In the genomic region with DNA sequence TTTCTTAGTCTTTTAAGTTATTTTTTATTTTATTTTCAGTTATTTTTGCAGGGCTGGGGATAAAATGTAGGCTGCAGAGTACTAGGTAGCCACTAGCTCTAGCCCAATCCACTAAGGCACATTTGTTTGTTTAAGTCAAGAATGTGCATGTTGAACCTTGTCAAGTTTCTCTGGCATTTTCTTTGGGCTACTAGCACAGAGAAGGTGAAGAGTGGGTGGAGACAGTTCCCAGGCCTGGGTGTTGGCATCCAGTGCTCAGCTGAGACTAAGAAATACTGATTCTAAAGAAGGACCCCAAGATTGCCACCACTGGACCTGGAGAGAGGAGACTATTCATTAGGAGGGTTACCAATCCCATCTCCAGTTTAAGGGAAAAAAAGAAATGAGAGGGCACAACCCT, we compare ENCODE assay signal across 33 mouse cellular contexts. TPM values are rescaled to one million over a fixed set of nuclear protein-coding genes. Genes with fewer than 3 reads are reported as not detected.
A peak's percentile ranks its signal among the peaks of the same experiment; 100 is the strongest.
DNase-seq lines count a peak whose midpoint lies in the region; ATAC-seq and TF ChIP-seq lines count a peak whose summit lies in the region.
"Had no signal": no experiment of that assay in that cellular context is flagged by ENCODE, and none has a peak within 500 bp of the region (broad histone marks: within the 10 kb centered on the region; RNA-seq: fewer than 3 reads in every experiment).

No protein-coding gene starts in this region.

- H3K9me3 ChIP-seq in lung, postnatal 0 days (ENCODE audit: low read length), result no peaks in the 10 kb centered on the region
- H3K9me3 ChIP-seq: embryonic facial prominence, embryonic 12.5 days; embryonic facial prominence, embryonic 15.5 days; G1E; heart, embryonic 12.5 days; heart, embryonic 15.5 days; hindbrain, embryonic 10.5 days; hindbrain, embryonic 13.5 days had no signal

- H3K36me3 ChIP-seq in lung, postnatal 0 days (ENCODE audit: insufficient read depth, low read length), result no peaks in the 10 kb centered on the region
- H3K36me3 ChIP-seq: embryonic facial prominence, embryonic 12.5 days; embryonic facial prominence, embryonic 15.5 days; G1E; heart, embryonic 12.5 days; heart, embryonic 15.5 days; hindbrain, embryonic 10.5 days; hindbrain, embryonic 13.5 days had no signal

- H3K27me3 ChIP-seq in lung, postnatal 0 days (replicated peaks; ENCODE audit: insufficient read depth, low read length), result no peaks in the 10 kb centered on the region
- H3K27me3 ChIP-seq: CH12.LX; embryonic facial prominence, embryonic 12.5 days; embryonic facial prominence, embryonic 15.5 days; heart, embryonic 12.5 days; heart, embryonic 15.5 days; hindbrain, embryonic 13.5 days had no signal

- ATAC-seq in lung, postnatal 0 days, result peak; percentile 36
- ATAC-seq: forebrain, embryonic 14.5 days; forebrain, postnatal 0 days; hindbrain, embryonic 16.5 days; Patski had no signal

- no peak overlapping the region for H3K27ac ChIP-seq in lung, postnatal 0 days (ENCODE audit: low read length)
- H3K27ac ChIP-seq: embryonic facial prominence, embryonic 12.5 days; embryonic facial prominence, embryonic 15.5 days; gastrocnemius, adult 2 months; heart, embryonic 15.5 days; hindbrain, embryonic 10.5 days; hindbrain, embryonic 13.5 days had no signal

- H3K4me2 ChIP-seq in lung, postnatal 0 days (replicated peaks; ENCODE audit: low read depth, low read length), result no peak overlapping the region
- H3K4me2 ChIP-seq: embryonic facial prominence, embryonic 12.5 days; embryonic facial prominence, embryonic 15.5 days; heart, embryonic 12.5 days; heart, embryonic 15.5 days; hindbrain, embryonic 13.5 days had no signal

- no peak for TF ChIP-seq POLR2A in lung, adult 2 months (IDR thresholded peaks at IDR 0.05; ENCODE audit: borderline replicate concordance, extremely low read depth, low read depth, low read length)

- H3K9ac ChIP-seq in lung, postnatal 0 days (replicated peaks; ENCODE audit: low read depth), result no peak overlapping the region
- H3K9ac ChIP-seq: embryonic facial prominence, embryonic 12.5 days; embryonic facial prominence, embryonic 15.5 days; forebrain, postnatal 0 days; heart, embryonic 12.5 days; heart, embryonic 15.5 days; hindbrain, embryonic 13.5 days had no signal

- 0 out of 2 replicates have a peak, but pooled peaks have one; percentile 22 for TF ChIP-seq EP300 in lung, postnatal 0 days (IDR thresholded peaks at IDR 0.05)

- H3K4me3 ChIP-seq in lung, adult 2 months (replicated peaks; ENCODE audit: extremely low read depth, low read depth, low read length), result no peak overlapping the region
- H3K4me3 ChIP-seq in lung, postnatal 0 days (ENCODE audit: low read depth, low read length), result no peak overlapping the region
- H3K4me3 ChIP-seq: embryonic facial prominence, embryonic 12.5 days; embryonic facial prominence, embryonic 15.5 days; gastrocnemius, adult 2 months; heart, embryonic 12.5 days; heart, embryonic 15.5 days; hindbrain, embryonic 10.5 days; hindbrain, embryonic 13.5 days had no signal

- no peaks in the 10 kb centered on the region for H3K4me1 ChIP-seq in lung, adult 2 months (ENCODE audit: control insufficient read depth, insufficient read depth, low read length)
- no peaks in the 10 kb centered on the region for H3K4me1 ChIP-seq in lung, postnatal 0 days (ENCODE audit: insufficient read depth, low read depth, low read length)
- H3K4me1 ChIP-seq: embryonic facial prominence, embryonic 12.5 days; embryonic facial prominence, embryonic 15.5 days; heart, embryonic 12.5 days; heart, embryonic 15.5 days; hindbrain, embryonic 10.5 days; hindbrain, embryonic 13.5 days had no signal

- TF ChIP-seq CTCF in lung, adult 2 months (IDR thresholded peaks at IDR 0.05; ENCODE audit: insufficient read depth, low read length), result no peak
- no peak for TF ChIP-seq CTCF in lung, postnatal 0 days (IDR thresholded peaks at IDR 0.05)

- peak; percentile 25 for DNase-seq in lung, adult 2 months
- no peak for DNase-seq in lung, postnatal 14 days
- peak; percentile 59 for DNase-seq in lung, postnatal 0 days (ENCODE audit: low spot score)
- DNase-seq in lung, postnatal 36 days, result peak; percentile 66
- no peak for DNase-seq in right cerebral cortex, postnatal 25 days
- no peak for DNase-seq in layer of hippocampus, postnatal 14 days (ENCODE audit: low spot score in 2 of 2)
- DNase-seq: adrenal gland, postnatal 10 days; adrenal gland, postnatal 36 days; B cell, adult 2 months; cerebellum, adult 18-20 months; cerebellum, adult 9-10 months; cerebellum, postnatal 14 days; forebrain, postnatal 0 days; gastrocnemius, adult 2 months; gastrocnemius, postnatal 14 days; heart, adult 18-20 months; heart, postnatal 10 days; heart, postnatal 36 days had no signal

RNA-seq across cellular contexts. Expression of a gene that starts 5.4 kb away (rescaled TPM):
- 1,111 and 1,268 TPM in 2 replicates for polyA plus RNA-seq in lung, adult 2 months (2012; rRNA removed)
- 4,795 and 4,929 TPM in 2 replicates for polyA plus RNA-seq in lung, postnatal 0 days (2015; fragmentation: Nextera tagmentation; extraction: Ambion mirVana)
- not detected for total RNA-seq in layer of hippocampus, postnatal 14 days (2021)
- total RNA-seq: CH12.LX; forebrain, postnatal 0 days; gastrocnemius, adult 2 months; gastrocnemius, postnatal 14 days; heart, postnatal 36 days had no signal
- polyA plus RNA-seq: embryonic facial prominence, embryonic 12.5 days; embryonic facial prominence, embryonic 15.5 days; forebrain, embryonic 11.5 days; forebrain, embryonic 14.5 days; forebrain, postnatal 0 days; frontal cortex, adult 2 months; G1E; gonadal fat pad, adult 2 months; hindbrain, embryonic 10.5 days; hindbrain, embryonic 13.5 days; hindbrain, embryonic 16.5 days; Patski had no signal

RNA-seq across cellular contexts. Expression of a gene that starts 14.3 kb away (rescaled TPM):
- polyA plus RNA-seq in lung, adult 2 months (2012; rRNA removed), result 0.66 and 0.67 TPM in 2 replicates
- 0.76 and 1.3 TPM in 2 replicates for polyA plus RNA-seq in lung, postnatal 0 days (2015; fragmentation: Nextera tagmentation; extraction: Ambion mirVana)
- not detected for total RNA-seq in layer of hippocampus, postnatal 14 days (2021)
- total RNA-seq: adrenal gland, adult 18-20 months; CH12.LX; forebrain, postnatal 0 days; gastrocnemius, adult 2 months; gastrocnemius, postnatal 14 days; heart, adult 18-20 months; heart, postnatal 10 days; heart, postnatal 36 days had no signal
- polyA plus RNA-seq: embryonic facial prominence, embryonic 12.5 days; embryonic facial prominence, embryonic 15.5 days; forebrain, embryonic 11.5 days; forebrain, embryonic 14.5 days; forebrain, postnatal 0 days; frontal cortex, adult 2 months; G1E; gonadal fat pad, adult 2 months; heart, embryonic 15.5 days; hindbrain, embryonic 10.5 days; hindbrain, embryonic 13.5 days; hindbrain, embryonic 16.5 days; Patski had no signal

RNA-seq across cellular contexts. Expression of a gene that starts 32.2 kb away (rescaled TPM):
- polyA plus RNA-seq in lung, adult 2 months (2012; rRNA removed), result 3.5 and 6.0 TPM in 2 replicates
- 2.5 and 3.1 TPM in 2 replicates for polyA plus RNA-seq in lung, postnatal 0 days (2015; fragmentation: Nextera tagmentation; extraction: Ambion mirVana)
- total RNA-seq in layer of hippocampus, postnatal 14 days (2021), result not detected
- total RNA-seq: CH12.LX; forebrain, postnatal 0 days; gastrocnemius, adult 2 months; gastrocnemius, postnatal 14 days; heart, adult 18-20 months; heart, postnatal 10 days; heart, postnatal 36 days had no signal
- polyA plus RNA-seq: embryonic facial prominence, embryonic 12.5 days; embryonic facial prominence, embryonic 15.5 days; forebrain, embryonic 11.5 days; forebrain, embryonic 14.5 days; forebrain, postnatal 0 days; G1E; hindbrain, embryonic 10.5 days; hindbrain, embryonic 13.5 days; hindbrain, embryonic 16.5 days; Patski had no signal

RNA-seq across cellular contexts. Expression of a gene that starts 47.9 kb away (rescaled TPM):
- 235 and 279 TPM in 2 replicates for polyA plus RNA-seq in lung, adult 2 months (2012; rRNA removed)
- 1,484 and 1,674 TPM in 2 replicates for polyA plus RNA-seq in lung, postnatal 0 days (2015; fragmentation: Nextera tagmentation; extraction: Ambion mirVana)
- not detected for total RNA-seq in layer of hippocampus, postnatal 14 days (2021)
- total RNA-seq: adrenal gland, adult 18-20 months; adrenal gland, postnatal 10 days; adrenal gland, postnatal 36 days; CH12.LX; forebrain, postnatal 0 days; gastrocnemius, adult 2 months; gastrocnemius, postnatal 14 days; heart, postnatal 10 days; heart, postnatal 36 days had no signal
- polyA plus RNA-seq: embryonic facial prominence, embryonic 12.5 days; forebrain, embryonic 11.5 days; forebrain, embryonic 14.5 days; forebrain, postnatal 0 days; frontal cortex, adult 2 months; G1E; heart, embryonic 12.5 days; heart, embryonic 15.5 days; hindbrain, embryonic 10.5 days; hindbrain, embryonic 13.5 days; hindbrain, embryonic 16.5 days; Patski had no signal

Comparison
In these comparisons a context has a peak if more than half of its experiments do, and no peak if none do; other contexts are left out.
1. DNase-seq: peak in lung, adult 2 months (single experiment), lung, postnatal 0 days (single experiment) and lung, postnatal 36 days (single experiment); none in lung, postnatal 14 days (single experiment), right cerebral cortex, postnatal 25 days (single experiment) and layer of hippocampus, postnatal 14 days (0 of 2).